Mouse (Mus musculus) right cerebral cortex, postnatal 36 days (tissue): ENCODE measurements at regions not wholly inside any gene's neighbourhood (a gene's known extent, or its start where the extent isn't known, plus 50 kb on each side); places are given as distances from the start of the nearest gene placed in this dataset.
"Not testable (repeated sequence)": the region's sequence is repeated elsewhere in the genome, so short reads cannot be mapped to it uniquely, and the experiment has no call there.

Experiments used
- DNase-seq, 2 experiments: peaks; one replicate each; pipeline ENCODE4 v3.0.0; 2022; ENCODE audit warnings: low spot score in 2 of 2, mixed read lengths in 1 of 2

- peak; percentile 40 to 56 for DNase-seq
These were observed 247.9 kb upstream of the Myt1l start for GRCm38 (mm10) chr12:29280081-29280788.

GRCm38 (mm10) chr12:29280861-29281630 is 247.1 kb upstream of the Myt1l start:
- peak; percentile 24 to 47 for DNase-seq

- no peak for DNase-seq
These were observed 239.4 kb upstream of the Myt1l start for GRCm38 (mm10) chr12:29288801-29289200.

GRCm38 (mm10) chr12:29290591-29291351 is 237.4 kb upstream of the Myt1l start:
- peak; percentile 99 for DNase-seq

- DNase-seq: no peak
These were observed 230.2 kb upstream of the Myt1l start for GRCm38 (mm10) chr12:29297984-29298383.

- no peak for DNase-seq
These were observed 212.5 kb upstream of the Myt1l start for GRCm38 (mm10) chr12:29315636-29316035.

GRCm38 (mm10) chr12:29321468-29321867 is 206.7 kb upstream of the Myt1l start:
- DNase-seq: no peak

- no peak for DNase-seq
These were observed 204.7 kb upstream of the Myt1l start for GRCm38 (mm10) chr12:29323534-29323933.

- no peak for DNase-seq
These were observed 192.2 kb upstream of the Myt1l start for GRCm38 (mm10) chr12:29335839-29336469.

GRCm38 (mm10) chr12:29337336-29337735 is 190.8 kb upstream of the Myt1l start:
- DNase-seq: no peak

GRCm38 (mm10) chr12:29341388-29341995 is 186.7 kb upstream of the Myt1l start:
- DNase-seq: no peak

GRCm38 (mm10) chr12:29343147-29343852 is 184.9 kb upstream of the Myt1l start:
- no peak for DNase-seq

GRCm38 (mm10) chr12:29348698-29349097 is 179.5 kb upstream of the Myt1l start:
- peak in 1 of 2 experiments; percentile 11 for DNase-seq

- DNase-seq: no peak
These were observed 178.9 kb upstream of the Myt1l start for GRCm38 (mm10) chr12:29349146-29349850.

- DNase-seq: peak; percentile 31 to 39
These were observed 174.2 kb upstream of the Myt1l start for GRCm38 (mm10) chr12:29353777-29354496.

- no peak for DNase-seq
These were observed 173.4 kb upstream of the Myt1l start for GRCm38 (mm10) chr12:29354816-29355215.

GRCm38 (mm10) chr12:29356681-29357397 is 171.3 kb upstream of the Myt1l start:
- DNase-seq: peak; percentile 11 to 25

- DNase-seq: no peak
These were observed 166.9 kb upstream of the Myt1l start for GRCm38 (mm10) chr12:29361236-29361635.

GRCm38 (mm10) chr12:29367741-29368106 is 160.5 kb upstream of the Myt1l start:
- DNase-seq: not testable (repeated sequence)
